Mouse (Mus musculus) common myeloid progenitor, adult 5-6 weeks (primary cell): ENCODE data around the gene Bpifb3. TPM values are rescaled to one million over a fixed set of nuclear protein-coding genes. Genes with fewer than 3 reads are reported as not detected.

Experiments
- total RNA-seq: library from RNA; stranded (forward); fragments of 200-1000, 187-1606 nt; gene quantifications from 2 replicates; pipeline ENCODE4 v1.2.3, GENCODE M21; 2017

Bpifb3 gene
- total RNA-seq, 1 experiment from 2014 or later, result not detected

Other genes starting within 250 kb of the Bpifb3 start
- gene Dnmt3c, start 221.6 kb upstream of the Bpifb3 start, total RNA-seq, result not detected in 2 replicates
- 190 and 224 TPM in 2 replicates for gene Mapre1, start 177.0 kb upstream of the Bpifb3 start, total RNA-seq
- gene Efcab8, start 138.3 kb upstream of the Bpifb3 start, total RNA-seq, result 0.10 TPM in 1 of 2 replicates, not detected in the other
- not detected in 2 replicates for gene Sun5, start 47.1 kb upstream of the Bpifb3 start, total RNA-seq
- not detected in 2 replicates for gene Bpifb2, start 43.2 kb upstream of the Bpifb3 start, total RNA-seq
- not detected in 2 replicates for gene Bpifb6, start 17.8 kb upstream of the Bpifb3 start, total RNA-seq
- gene Bpifb4, start 20.0 kb downstream of the Bpifb3 start, total RNA-seq, result not detected in 2 replicates
- gene Bpifa6, start 56.7 kb downstream of the Bpifb3 start, total RNA-seq, result not detected in 2 replicates
- not detected in 2 replicates for gene Bpifa2, start 90.0 kb downstream of the Bpifb3 start, total RNA-seq
- not detected in 2 replicates for gene Bpifa3, start 212.1 kb downstream of the Bpifb3 start, total RNA-seq
- gene Bpifa1, start 224.7 kb downstream of the Bpifb3 start, total RNA-seq, result not detected in 2 replicates
- not detected in 2 replicates for gene Bpifa5, start 244.4 kb downstream of the Bpifb3 start, total RNA-seq